In genomic region chrX:50588892-50589291, GRCm38 (mm10) we compare ENCODE assay signal across 21 mouse cellular contexts.
DNase-seq lines count a peak whose midpoint lies in the region; ATAC-seq lines count a peak whose summit lies in the region.
"Had no signal": no experiment of that assay in that cellular context is flagged by ENCODE, and none has a peak within 500 bp of the region (broad histone marks: within the 10 kb centered on the region; RNA-seq: fewer than 3 reads in every experiment).

No protein-coding gene starts in this region.

- peak overlapping the region; percentile 14 for H3K4me3 ChIP-seq in megakaryocyte, embryonic 14.5 days (replicated peaks)
- H3K4me3 ChIP-seq: embryonic facial prominence, embryonic 10.5 days; embryonic facial prominence, embryonic 12.5 days; forebrain, embryonic 13.5 days; forebrain, embryonic 15.5 days had no signal

- ATAC-seq in megakaryocyte, adult 5-6 weeks (ENCODE audit: poor library complexity, severe bottlenecking), result no peak
- peak; percentile 56; the same call in 1 of the 2 replicates for ATAC-seq in common myeloid progenitor, adult 5-6 weeks (replicated peaks; ENCODE audit: low read depth, poor library complexity, severe bottlenecking)
- ATAC-seq: activated CD4-positive, CD25-positive, alpha-beta regulatory T cell, adult 4 months; forebrain, embryonic 13.5 days; forebrain, embryonic 15.5 days; forebrain, postnatal 0 days; Patski had no signal

- no peaks in the 10 kb centered on the region for H3K9me3 ChIP-seq in megakaryocyte, embryonic 14.5 days
- H3K9me3 ChIP-seq: embryonic facial prominence, embryonic 10.5 days; embryonic facial prominence, embryonic 12.5 days; forebrain, embryonic 13.5 days; forebrain, embryonic 15.5 days had no signal

- no peaks in the 10 kb centered on the region for H3K27me3 ChIP-seq in megakaryocyte, embryonic 14.5 days (replicated peaks)
- H3K27me3 ChIP-seq: embryonic facial prominence, embryonic 12.5 days; forebrain, embryonic 13.5 days; forebrain, embryonic 15.5 days; Patski had no signal

- DNase-seq in 416B (ENCODE audit: low read depth), result peak; percentile 66
- DNase-seq in adrenal gland, postnatal 10 days, result no peak
- no peak for DNase-seq in heart, adult 9 months (ENCODE audit: low spot score in 2 of 2)
- DNase-seq: adrenal gland, adult 8-10 months; adrenal gland, postnatal 25 days; cerebellum, adult 11 months; cerebellum, adult 18-20 months; cerebellum, adult 8-10 months; cerebellum, adult 9-11 months; cerebellum, postnatal 14 days; cerebellum, postnatal 36 days; forebrain, postnatal 0 days had no signal

- peaks cover 74% of the 10 kb centered on the region for H3K4me1 ChIP-seq in megakaryocyte, embryonic 14.5 days
- H3K4me1 ChIP-seq: embryonic facial prominence, embryonic 10.5 days; embryonic facial prominence, embryonic 12.5 days; forebrain, embryonic 13.5 days; forebrain, embryonic 15.5 days had no signal

- H3K36me3 ChIP-seq in megakaryocyte, embryonic 14.5 days (replicated peaks; ENCODE audit: low read length), result peaks cover 45% of the 10 kb centered on the region
- H3K36me3 ChIP-seq: forebrain, embryonic 15.5 days had no signal
